Mouse (Mus musculus): ENCODE results near the gene Cyp2d9.
"Not testable (repeated sequence)": the region's sequence is repeated elsewhere in the genome, so short reads cannot be mapped to it uniquely, and the experiment has no call there.

Cyp2d9 gene

GRCm38 (mm10) chr15:82452133-82452532 lies 18.9 kb downstream of the Cyp2d9 start:
- DNase-seq = peak; percentile 15

GRCm38 (mm10) chr15:82453501-82453900 lies 20.3 kb downstream of the Cyp2d9 start:
- not testable (repeated sequence) for DNase-seq

GRCm38 (mm10) chr15:82456086-82456790 lies 23.0 kb downstream of the Cyp2d9 start:
- not testable (repeated sequence) for DNase-seq

- peak; percentile 0 for DNase-seq
Measured at GRCm38 (mm10) chr15:82457064-82458021, 24.1 kb downstream of the Cyp2d9 start.

- DNase-seq = not testable (repeated sequence)
Measured at GRCm38 (mm10) chr15:82459266-82459665, 26.0 kb downstream of the Cyp2d9 start.

GRCm38 (mm10) chr15:82464701-82465100 lies 31.5 kb downstream of the Cyp2d9 start:
- DNase-seq = no peak

GRCm38 (mm10) chr15:82494273-82494672 lies 61.0 kb downstream of the Cyp2d9 start:
- DNase-seq = not testable (repeated sequence)
